Mouse (Mus musculus): ENCODE data around the gene Wdfy2.

The Wdfy2 gene

DNA sequence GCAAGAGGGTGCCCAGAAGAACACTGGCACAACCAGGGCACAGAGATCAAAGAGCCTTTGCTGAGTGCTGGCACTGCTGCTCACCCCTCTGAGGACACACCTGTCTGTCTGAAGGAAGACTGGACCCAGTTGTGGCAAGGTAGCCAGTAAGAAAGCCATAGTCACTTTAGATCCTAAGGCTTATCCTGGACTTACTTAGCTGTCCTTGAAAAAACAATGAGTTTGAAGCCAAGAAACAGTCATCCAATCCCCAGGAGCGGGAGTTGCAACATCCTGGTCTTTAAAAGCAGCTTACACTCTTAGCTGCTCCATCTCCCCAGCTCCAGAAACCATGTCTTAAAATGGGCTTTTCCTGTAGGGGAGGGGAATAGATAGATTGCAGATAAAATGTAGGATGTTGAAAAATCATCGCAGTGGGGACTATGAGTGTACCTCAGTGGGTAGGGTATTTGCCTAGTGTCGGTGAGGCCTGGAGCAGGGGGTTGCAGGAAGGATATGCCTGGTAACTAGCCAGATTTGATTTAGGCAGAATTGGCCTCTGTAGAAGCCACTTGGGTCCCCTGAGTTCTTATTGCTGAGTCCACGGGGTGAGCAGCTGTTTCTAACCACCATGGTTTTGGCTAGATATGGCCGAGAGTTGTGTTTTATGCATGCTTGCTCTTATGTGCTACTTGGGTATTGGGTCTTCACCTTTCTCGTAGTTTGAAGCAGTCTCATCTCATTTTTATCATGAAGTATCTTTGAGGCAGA lies 99.3 kb downstream of the Wdfy2 start:
- DNase-seq (ENCODE audit: low spot score): no peak

- DNase-seq (ENCODE audit: low spot score): no peak
Measured at GRCm38 (mm10) chr14:62937675-62938074, 100.2 kb downstream of the Wdfy2 start.

GRCm38 (mm10) chr14:62939435-62939834 lies 102.0 kb downstream of the Wdfy2 start:
- DNase-seq (ENCODE audit: low spot score): peak; percentile 7

GRCm38 (mm10) chr14:62940383-62941074 lies 103.1 kb downstream of the Wdfy2 start:
- DNase-seq (ENCODE audit: low spot score): peak; percentile 91

GRCm38 (mm10) chr14:62946794-62947193 lies 109.3 kb downstream of the Wdfy2 start:
- no peak for DNase-seq (ENCODE audit: low spot score)

GRCm38 (mm10) chr14:62956091-62956490 lies 118.6 kb downstream of the Wdfy2 start:
- DNase-seq (ENCODE audit: low spot score): no peak

GRCm38 (mm10) chr14:62963632-62964031 lies 126.2 kb downstream of the Wdfy2 start:
- no peak for DNase-seq (ENCODE audit: low spot score)

DNA sequence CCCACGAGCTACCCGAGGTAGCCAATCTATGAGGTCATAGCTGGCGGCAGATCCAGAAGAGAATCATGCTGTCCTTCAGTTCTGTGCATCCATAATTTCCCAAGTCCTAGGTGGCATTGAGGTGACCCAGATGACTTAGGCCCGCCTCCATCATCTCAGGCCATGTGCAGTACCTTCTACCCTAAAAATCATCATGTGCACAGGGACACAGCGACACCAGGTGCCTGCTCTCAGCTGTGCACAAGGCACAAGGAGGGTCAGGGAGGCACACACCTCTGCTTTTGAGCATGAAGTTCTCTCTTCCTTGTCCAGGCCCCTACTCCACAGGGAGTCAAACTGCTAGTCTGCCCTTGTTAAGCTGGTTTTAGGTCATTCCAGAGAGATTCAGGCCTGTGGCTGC lies 127.9 kb downstream of the Wdfy2 start:
- DNase-seq (ENCODE audit: low spot score): no peak

GRCm38 (mm10) chr14:62965811-62966520 lies 128.5 kb downstream of the Wdfy2 start:
- DNase-seq (ENCODE audit: low spot score): no peak

DNA sequence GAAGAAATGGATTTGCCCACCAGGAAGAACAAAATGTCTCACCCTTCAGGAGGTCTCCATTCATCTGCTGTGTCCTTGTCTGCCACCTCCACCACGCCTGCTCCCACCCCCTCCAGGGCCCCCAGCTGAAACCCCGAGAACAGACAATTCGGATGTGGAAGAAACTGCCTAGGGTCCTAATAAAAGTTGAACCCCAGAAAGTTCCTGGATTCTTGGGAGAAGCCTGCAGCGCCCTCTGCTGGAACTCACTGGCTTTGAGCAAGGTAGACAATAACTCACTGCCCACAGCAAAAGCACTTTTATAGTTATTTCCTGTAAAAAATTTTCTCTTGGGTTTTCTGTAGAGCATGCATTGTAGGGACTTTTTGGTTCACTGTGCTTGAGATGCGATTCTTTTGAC lies 137.6 kb downstream of the Wdfy2 start:
- peak; percentile 35 for DNase-seq (ENCODE audit: low spot score)

DNA sequence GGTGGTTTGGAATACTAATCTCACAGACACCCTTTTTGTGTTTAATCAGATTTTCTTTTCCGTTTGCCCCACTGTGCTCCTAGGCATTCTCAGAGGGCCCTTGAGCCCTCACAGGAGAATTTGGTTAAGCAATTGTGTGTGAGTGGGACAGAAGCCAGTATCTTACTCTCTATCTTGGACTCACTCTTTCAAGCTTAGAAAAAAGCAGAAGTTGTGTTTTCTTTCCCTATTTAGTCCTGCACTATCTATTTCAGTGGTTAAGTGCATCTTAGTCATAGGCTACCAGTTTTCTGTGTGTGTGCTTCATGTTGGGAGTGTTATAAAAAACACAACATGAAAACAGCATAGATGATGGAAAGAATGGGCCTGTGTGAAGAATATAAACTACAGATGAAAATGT lies 142.3 kb downstream of the Wdfy2 start:
- DNase-seq (ENCODE audit: low spot score): no peak

DNA sequence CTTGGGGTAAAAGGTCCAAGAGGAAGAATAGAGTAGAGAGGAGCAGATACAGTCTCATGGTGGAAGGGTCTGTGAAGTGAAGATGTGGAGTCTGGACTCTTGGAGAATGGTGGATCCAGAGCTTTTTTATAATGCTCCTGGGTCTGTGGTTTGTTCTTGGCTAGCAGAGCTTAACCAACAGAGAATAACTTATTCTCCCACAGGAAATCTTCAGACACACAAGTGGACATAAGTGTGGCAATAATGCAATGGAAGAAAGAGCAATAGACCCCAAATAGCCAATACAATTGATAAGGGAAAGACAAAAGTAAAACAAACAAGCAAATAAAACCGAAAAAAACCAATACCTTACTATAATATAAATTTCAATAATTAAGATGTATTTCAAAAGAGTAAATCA lies 146.9 kb downstream of the Wdfy2 start, which contains the start of gene Defb48:
TSS of gene Defb48 (minus strand) at position 101 of the 400 bp plus-strand sequence.
- DNase-seq (ENCODE audit: low spot score): no peak

- no peak for DNase-seq (ENCODE audit: low spot score)
Measured at GRCm38 (mm10) chr14:62991271-62991670, 153.8 kb downstream of the Wdfy2 start.

DNA sequence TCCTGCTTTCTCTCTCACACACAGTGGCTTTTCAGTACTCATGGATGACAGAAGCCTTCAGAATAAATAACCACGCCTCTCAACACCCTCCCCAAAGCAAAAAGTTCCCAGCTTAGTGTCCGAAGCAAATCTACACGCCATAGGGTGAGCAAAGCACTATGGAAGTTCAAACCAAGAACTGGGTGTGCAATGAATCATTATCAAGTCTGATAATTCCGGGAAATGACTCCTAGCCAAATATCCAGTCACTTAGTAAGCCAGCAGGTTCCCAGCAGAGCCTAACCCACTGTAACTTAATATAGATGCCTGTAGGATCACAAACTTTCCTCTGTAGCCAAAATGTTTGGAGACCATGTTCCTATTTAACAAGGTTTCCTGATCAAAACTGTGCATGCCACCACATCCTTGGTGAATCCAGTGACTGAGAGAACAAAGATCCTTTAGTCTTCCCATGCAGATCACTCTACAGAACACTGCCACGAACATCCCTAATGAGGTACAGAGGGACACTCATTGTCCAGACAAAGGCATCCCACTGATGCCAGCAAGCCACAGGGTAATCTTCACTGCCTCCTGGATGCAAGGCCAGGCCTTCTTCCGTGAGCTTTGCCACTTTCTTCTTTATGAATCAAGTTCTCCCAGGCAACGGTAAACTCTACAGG lies 154.5 kb downstream of the Wdfy2 start:
- no peak for DNase-seq (ENCODE audit: low spot score)

DNA sequence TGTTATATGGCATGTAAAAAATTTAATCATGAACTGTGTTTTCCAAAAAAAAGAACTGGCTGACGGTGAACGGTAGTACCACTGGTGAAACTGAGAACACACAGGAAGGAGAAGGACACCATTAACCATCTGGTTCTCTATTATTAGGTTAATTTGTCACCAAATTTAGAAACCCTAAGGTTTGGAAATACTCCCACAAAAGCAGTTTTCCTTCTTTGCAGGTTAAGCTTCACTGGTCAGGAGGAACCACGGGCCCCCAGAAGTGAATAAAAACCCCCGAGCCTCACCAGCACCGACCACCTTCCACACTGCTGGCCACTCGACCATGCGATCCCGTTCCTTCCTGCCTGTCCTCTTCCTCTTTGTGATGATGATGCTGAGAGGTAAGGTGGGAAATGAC lies 160.3 kb downstream of the Wdfy2 start, which contains the start of gene Defb47:
TSS of gene Defb47 (plus strand) at position 301 of the 400 bp plus-strand sequence.
- no peak for DNase-seq (ENCODE audit: low spot score)

DNA sequence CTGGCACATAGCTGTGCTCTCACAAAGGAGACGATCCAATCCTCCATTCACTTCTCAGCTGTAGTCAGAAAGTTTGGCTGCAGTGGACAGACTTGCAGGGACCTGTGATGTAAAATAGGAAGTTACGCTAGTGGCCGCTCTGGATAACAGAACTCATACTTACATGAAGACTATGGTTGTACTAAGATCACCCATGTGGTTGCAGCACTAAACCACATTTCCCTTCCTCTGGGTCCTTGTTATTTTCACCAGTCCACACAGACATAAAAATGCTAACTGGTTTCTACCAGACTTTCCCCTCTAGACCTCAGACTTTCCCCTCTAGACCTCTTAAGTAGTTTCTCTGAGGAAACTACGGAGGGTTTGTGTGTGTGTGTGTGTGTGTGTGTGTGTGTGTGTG lies 161.5 kb downstream of the Wdfy2 start:
- no peak for DNase-seq (ENCODE audit: low spot score)

- no peak for DNase-seq (ENCODE audit: low spot score)
Measured at GRCm38 (mm10) chr14:63002588-63002987, 165.1 kb downstream of the Wdfy2 start.
